Mouse (Mus musculus) midbrain, embryonic 13.5 days (tissue): Measurements from ENCODE around the gene Zfp979. TPM values are rescaled to one million over a fixed set of nuclear protein-coding genes. Genes with fewer than 3 reads are reported as not detected.
"Not testable (repeated sequence)": the region's sequence is repeated elsewhere in the genome, so short reads cannot be mapped to it uniquely, and the experiment has no call there.

ENCODE experiments used
- ATAC-seq: fragments of 200-750 bp; cut with Nextera tagmentation; 2 replicates; pipeline ENCODE4 v1.8.0; 2017; ENCODE audit warnings: mild to moderate bottlenecking, moderate TSS enrichment, moderate library complexity
- H3K27ac ChIP-seq: fragments of 300-500 bp; sonication (generic); 2 replicates; pipeline ENCODE4 v1.5.1; 2015; ENCODE audit warnings: inconsistent platforms, mild to moderate bottlenecking, moderate library complexity
- H3K27me3 ChIP-seq: fragments of 300-500 bp; sonication (generic); 2 replicates; pipeline ENCODE4 v1.6.1; 2015; ENCODE audit warnings: mild to moderate bottlenecking, inconsistent platforms
- H3K36me3 ChIP-seq: fragments of 300-500 bp; sonication (generic); 2 replicates; pipeline ENCODE4 v1.6.1; 2015; ENCODE audit warnings: mild to moderate bottlenecking, inconsistent platforms
- H3K4me1 ChIP-seq: fragments of 300-500 bp; sonication (generic); replicated peaks from 2 replicates; pipeline ENCODE4 v1.6.1; 2015; ENCODE audit warnings: inconsistent platforms
- H3K4me2 ChIP-seq: fragments of 300-500 bp; sonication (generic); replicated peaks from 2 replicates; pipeline ENCODE4 v1.6.1; 2015; ENCODE audit warnings: moderate library complexity, mild to moderate bottlenecking, inconsistent platforms
- H3K4me3 ChIP-seq: fragments of 300-500 bp; sonication (generic); replicated peaks from 2 replicates; pipeline ENCODE4 v1.5.1; 2015; ENCODE audit warnings: mild to moderate bottlenecking, inconsistent platforms
- H3K9ac ChIP-seq: fragments of 300-500 bp; sonication (generic); replicated peaks from 2 replicates; pipeline ENCODE4 v1.6.1; 2015; ENCODE audit warnings: mild to moderate bottlenecking, inconsistent platforms
- H3K9me3 ChIP-seq: fragments of 300-500 bp; sonication (generic); 2 replicates; pipeline ENCODE4 v1.6.1; 2016; ENCODE audit warnings: mild to moderate bottlenecking, inconsistent platforms
- WGBS: fragments of 180-500 bp; shearing (Covaris S2); methylation state at CpG from one replicate; pipeline ENCODE4 v1.1.7; 2015; 5-methylcytosine and 5-hydroxymethylcytosine counted together
- polyA plus RNA-seq: library from polyadenylated mRNA; unstranded; fragments of >200 nt; fragmentation: Nextera tagmentation; extraction: Ambion mirVana; gene quantifications from 2 replicates; pipeline ENCODE4 v1.2.1, GENCODE M21; 2015

Zfp979 gene
- polyA plus RNA-seq, 1 experiment from 2014 or later: 2.3 TPM

GRCm38 (mm10) chr4:147579371-147579770 is 62.9 kb downstream of the Zfp979 start:
- H3K4me3 ChIP-seq, H3K4me2 ChIP-seq, ATAC-seq, H3K27me3 ChIP-seq, H3K4me1 ChIP-seq, H3K9ac ChIP-seq, H3K27ac ChIP-seq, H3K36me3 ChIP-seq: not testable (repeated sequence)
- peaks cover 18% of the 10 kb centered on the region; the same call in 1 of the 2 replicates for H3K9me3 ChIP-seq
- 92% methylated on average over 4 of the region's 4 CpGs for WGBS

- not testable (repeated sequence) for ATAC-seq, H3K27ac ChIP-seq, H3K36me3 ChIP-seq, H3K9ac ChIP-seq, H3K27me3 ChIP-seq, H3K4me1 ChIP-seq, H3K4me3 ChIP-seq, H3K4me2 ChIP-seq
- H3K9me3 ChIP-seq: peaks cover 17% of the 10 kb centered on the region
- 84% methylated on average over 8 of the region's 8 CpGs for WGBS
These were observed 71.2 kb downstream of the Zfp979 start for GRCm38 (mm10) chr4:147571156-147571555.

GRCm38 (mm10) chr4:147565426-147566220 is 76.7 kb downstream of the Zfp979 start:
- Histone ChIP-seq H3K4me1 (no peaks in the 10 kb centered on the region), H3K9me3 (peaks cover 14% of the 10 kb centered on the region), H3K9ac (no peak overlapping the region), H3K36me3 (no peaks in the 10 kb centered on the region), H3K27me3 (no peaks in the 10 kb centered on the region), H3K4me2 (no peak overlapping the region), H3K4me3 (no peak overlapping the region), H3K27ac (no peak overlapping the region)
- no peak for ATAC-seq
- 72% methylated on average over 6 of the region's 6 CpGs for WGBS

Other genes starting within 250 kb of the Zfp979 start
- gene Zfp982, start 150.1 kb downstream of the Zfp979 start, polyA plus RNA-seq: 4.0 and 4.6 TPM in 2 replicates
- gene Gm16503, start 102.3 kb downstream of the Zfp979 start, polyA plus RNA-seq: 0.63 and 0.75 TPM in 2 replicates
- 0.07 TPM in 1 of 2 replicates, not detected in the other for gene Zfp985, start 89.2 kb downstream of the Zfp979 start, polyA plus RNA-seq
- not detected in 2 replicates for gene Zfp534, start 60.0 kb upstream of the Zfp979 start, polyA plus RNA-seq
- gene Zfp984, start 167.3 kb upstream of the Zfp979 start, polyA plus RNA-seq: 3.9 and 4.6 TPM in 2 replicates
- 6.2 and 7.7 TPM in 2 replicates for gene Zfp933, start 205.9 kb upstream of the Zfp979 start, polyA plus RNA-seq
- gene Miip, start 226.3 kb upstream of the Zfp979 start, polyA plus RNA-seq: 47.4 and 50.3 TPM in 2 replicates
- gene Fv1, start 226.5 kb upstream of the Zfp979 start, polyA plus RNA-seq: 11.6 and 12.1 TPM in 2 replicates